Mouse (Mus musculus) heart, postnatal 25 days (tissue): ENCODE data around the gene Gtpbp1. TPM values are rescaled to one million over a fixed set of nuclear protein-coding genes. Genes with fewer than 3 reads are reported as not detected.
A peak's percentile ranks its signal among the peaks of the same experiment; 100 is the strongest.
"Not testable (repeated sequence)": the region's sequence is repeated elsewhere in the genome, so short reads cannot be mapped to it uniquely, and the experiment has no call there.

ENCODE experiments used
- DNase-seq: peaks from one replicate; pipeline ENCODE4 v3.0.0; 2022; ENCODE audit warnings: low spot score
- intact Hi-C: fragments of 180-260 bp; cut with DNase I; formaldehyde crosslinking; loops from one replicate; pipeline ENCODE4 v1.15.1; 2025
- total RNA-seq, 2 experiments: library from RNA; stranded (reverse); gene quantifications; 2 replicates each; pipeline ENCODE4 v1.2.3; 2021

Gtpbp1 gene
- total RNA-seq = 10 to 100 TPM; 27.2 to 31.8 TPM

GRCm38 (mm10) chr15:79690426-79691022 lies at the start of gene Gtpbp1:
TSS of gene Gtpbp1 (plus strand) at chr15:79690845.
- DNase-seq = peak; percentile 98
- intact Hi-C loops = loop anchor here (5.0 kb wide), 1 partner anchor 52 kb away; the partner anchor contains the start of gene Sun2

- DNase-seq = no peak
- intact Hi-C loops = no loop called here
Observed at GRCm38 (mm10) chr15:79641135-79641817, 49.4 kb upstream of the Gtpbp1 start.

- intact Hi-C loops = no loop called here
- DNase-seq = no peak
Observed at GRCm38 (mm10) chr15:79645483-79645882, 45.2 kb upstream of the Gtpbp1 start.

GRCm38 (mm10) chr15:79648130-79648529 lies 42.5 kb upstream of the Gtpbp1 start:
- DNase-seq = no peak
- intact Hi-C loops = no loop called here

GRCm38 (mm10) chr15:79650569-79650968 lies 40.1 kb upstream of the Gtpbp1 start:
- no peak for DNase-seq
- intact Hi-C loops = no loop called here

- no peak for DNase-seq
- intact Hi-C loops = no loop called here
Observed at GRCm38 (mm10) chr15:79651481-79651880, 39.2 kb upstream of the Gtpbp1 start.

- DNase-seq = no peak
- intact Hi-C loops = loop anchor here (5.0 kb wide), 1 partner anchor 71 kb away; no protein-coding TSS in a partner anchor
Observed at GRCm38 (mm10) chr15:79656451-79656850, 34.2 kb upstream of the Gtpbp1 start.

- peak; percentile 54 for DNase-seq
- intact Hi-C loops = loop anchor here (5.0 kb wide), 1 partner anchor 69 kb away; no protein-coding TSS in a partner anchor
Observed at GRCm38 (mm10) chr15:79657837-79658530, 32.7 kb upstream of the Gtpbp1 start.

- DNase-seq = peak; percentile 91
- intact Hi-C loops = loop anchor here (5.0 kb wide), 1 partner anchor 69 kb away; no protein-coding TSS in a partner anchor
Observed at GRCm38 (mm10) chr15:79658531-79659375, 31.9 kb upstream of the Gtpbp1 start, which contains the start of the genes Fam227a and Cby1. TSS of gene Fam227a (minus strand) at chr15:79658956. TSS of gene Cby1 (plus strand) at chr15:79659199.

GRCm38 (mm10) chr15:79661852-79662251 lies 28.8 kb upstream of the Gtpbp1 start:
- no peak for DNase-seq
- intact Hi-C loops = no loop called here

GRCm38 (mm10) chr15:79664666-79665065 lies 26.0 kb upstream of the Gtpbp1 start:
- intact Hi-C loops = no loop called here

GRCm38 (mm10) chr15:79669195-79669594 lies 21.4 kb upstream of the Gtpbp1 start:
- no peak for DNase-seq
- intact Hi-C loops = no loop called here

More at GRCm38 (mm10) chr15:79664666-79665065, 26.0 kb upstream of the Gtpbp1 start:
- DNase-seq = no peak

- DNase-seq = peak; percentile 80
- intact Hi-C loops = no loop called here
Observed at GRCm38 (mm10) chr15:79670249-79670971, 20.2 kb upstream of the Gtpbp1 start, which contains the start of gene Tomm22. TSS of gene Tomm22 (plus strand) at chr15:79670861.

- intact Hi-C loops = no loop called here
- no peak for DNase-seq
Observed at GRCm38 (mm10) chr15:79670972-79671299, 19.7 kb upstream of the Gtpbp1 start.

- intact Hi-C loops = loop anchor here (2.0 kb wide), 1 partner anchor 15 kb away; the partner anchor contains the start of gene Josd1
- DNase-seq = not testable (repeated sequence)
Observed at GRCm38 (mm10) chr15:79671828-79672348, 18.8 kb upstream of the Gtpbp1 start.

GRCm38 (mm10) chr15:79677936-79678335 lies 12.7 kb upstream of the Gtpbp1 start:
- DNase-seq = no peak

GRCm38 (mm10) chr15:79681973-79682372 lies 8.7 kb upstream of the Gtpbp1 start:
- no peak for DNase-seq
- intact Hi-C loops = no loop called here

More at GRCm38 (mm10) chr15:79677936-79678335, 12.7 kb upstream of the Gtpbp1 start:
- intact Hi-C loops = no loop called here

GRCm38 (mm10) chr15:79683146-79683545 lies 7.5 kb upstream of the Gtpbp1 start:
- no peak for DNase-seq
- intact Hi-C loops = no loop called here
